Mouse (Mus musculus) forebrain, embryonic 15.5 days (tissue): ENCODE measurements around the gene Btbd18. TPM values are rescaled to one million over a fixed set of nuclear protein-coding genes. Genes with fewer than 3 reads are reported as not detected.
A peak's percentile ranks its signal among the peaks of the same experiment; 100 is the strongest.

ENCODE experiments used
- ATAC-seq: fragments of 200-750 bp; cut with Nextera tagmentation; replicated peaks from 2 replicates; pipeline ENCODE4 v1.8.0; 2017; ENCODE audit warnings: mild to moderate bottlenecking, moderate TSS enrichment, moderate library complexity
- H3K27ac ChIP-seq: fragments of 300-500 bp; sonication (generic); replicated peaks from 2 replicates; pipeline ENCODE4 v1.5.1; 2015; ENCODE audit warnings: mild to moderate bottlenecking, inconsistent platforms
- H3K27me3 ChIP-seq: fragments of 300-500 bp; sonication (generic); 2 replicates; pipeline ENCODE4 v1.6.1; 2015; ENCODE audit warnings: inconsistent platforms
- H3K36me3 ChIP-seq: fragments of 300-500 bp; sonication (generic); 2 replicates; pipeline ENCODE4 v1.6.1; 2015; ENCODE audit warnings: mild to moderate bottlenecking, inconsistent platforms
- H3K4me1 ChIP-seq: fragments of 300-500 bp; sonication (generic); 2 replicates; pipeline ENCODE4 v1.6.1; 2015; ENCODE audit warnings: inconsistent platforms
- H3K4me2 ChIP-seq: fragments of 300-500 bp; sonication (generic); replicated peaks from 2 replicates; pipeline ENCODE4 v1.6.1; 2015; ENCODE audit warnings: mild to moderate bottlenecking, inconsistent platforms
- H3K4me3 ChIP-seq: fragments of 300-500 bp; sonication (generic); 2 replicates; pipeline ENCODE4 v1.5.1; 2015; ENCODE audit warnings: mild to moderate bottlenecking, inconsistent platforms
- H3K9ac ChIP-seq: fragments of 300-500 bp; sonication (generic); replicated peaks from 2 replicates; pipeline ENCODE4 v1.6.1; 2015; ENCODE audit warnings: mild to moderate bottlenecking, inconsistent platforms
- H3K9me3 ChIP-seq: fragments of 300-500 bp; sonication (generic); 2 replicates; pipeline ENCODE4 v1.6.1; 2016; ENCODE audit warnings: inconsistent platforms
- WGBS: fragments of 180-500 bp; shearing (Covaris S2); methylation state at CpG from one replicate; pipeline ENCODE4 v1.1.7; 2015; ENCODE audit warnings: mixed read lengths; 5-methylcytosine and 5-hydroxymethylcytosine counted together
- polyA plus RNA-seq: library from polyadenylated mRNA; unstranded; fragments of >200 nt; fragmentation: Nextera tagmentation; extraction: Ambion mirVana; gene quantifications from 2 replicates; pipeline ENCODE4 v1.2.1, GENCODE M21; 2015

The Btbd18 gene
- polyA plus RNA-seq: 0.36 and 0.41 TPM in 2 replicates

- Histone ChIP-seq H3K27ac (no peak within 1 kb of the TSS), H3K4me2 (no peak within 1 kb of the TSS), H3K4me3 (no peak within 1 kb of the TSS), H3K36me3 (no peaks in the 10 kb centered on the region), H3K9ac (no peak within 1 kb of the TSS), H3K27me3 (no peaks in the 10 kb centered on the region), H3K9me3 (no peaks in the 10 kb centered on the region), H3K4me1 (no peaks in the 10 kb centered on the region)
- no peak for ATAC-seq
- WGBS: 93% methylated on average over 32 of the region's 32 CpGs
These were observed at the start of gene Btbd18 for GRCm38 (mm10) chr2:84658806-84659205. Gene Btbd18 (plus strand): TSS chr2:84659079.

GRCm38 (mm10) chr2:84612764-84613163, 46.1 kb upstream of the Btbd18 start:
- Histone ChIP-seq H3K27me3 (no peaks in the 10 kb centered on the region), H3K9me3 (no peaks in the 10 kb centered on the region), H3K27ac (no peak overlapping the region), H3K36me3 (peaks cover 91% of the 10 kb centered on the region), H3K9ac (no peak overlapping the region), H3K4me3 (no peak overlapping the region), H3K4me2 (no peak overlapping the region), H3K4me1 (no peaks in the 10 kb centered on the region)
- 96% methylated on average over 6 of the region's 6 CpGs for WGBS
- no peak for ATAC-seq

- ATAC-seq: peak; percentile 77
- 69% methylated on average over 3 of the region's 3 CpGs for WGBS
- peaks cover 60% of the 10 kb centered on the region for H3K36me3 ChIP-seq
These were observed 41.0 kb upstream of the Btbd18 start for GRCm38 (mm10) chr2:84617637-84618515.

GRCm38 (mm10) chr2:84618914-84619313, 40.0 kb upstream of the Btbd18 start:
- WGBS: 82% methylated on average over 2 of the region's 2 CpGs
- no peaks in the 10 kb centered on the region for H3K27me3 ChIP-seq
- ATAC-seq: no peak

More at GRCm38 (mm10) chr2:84617637-84618515, 41.0 kb upstream of the Btbd18 start:
- H3K4me2 ChIP-seq: no peak overlapping the region
- H3K9ac ChIP-seq: no peak overlapping the region
- H3K4me3 ChIP-seq: no peak overlapping the region
- no peaks in the 10 kb centered on the region for H3K4me1 ChIP-seq
- H3K27ac ChIP-seq: no peak overlapping the region
- H3K9me3 ChIP-seq: no peaks in the 10 kb centered on the region
- no peaks in the 10 kb centered on the region for H3K27me3 ChIP-seq

GRCm38 (mm10) chr2:84619646-84620340, 39.1 kb upstream of the Btbd18 start:
- no peak overlapping the region for H3K4me3 ChIP-seq
- H3K4me2 ChIP-seq: no peak overlapping the region
- H3K9ac ChIP-seq: no peak overlapping the region
- WGBS: 96% methylated on average over 21 of the region's 21 CpGs
- H3K27me3 ChIP-seq: no peaks in the 10 kb centered on the region
- ATAC-seq: no peak
- no peak overlapping the region for H3K27ac ChIP-seq
- H3K9me3 ChIP-seq: no peaks in the 10 kb centered on the region
- H3K36me3 ChIP-seq: peaks cover 45% of the 10 kb centered on the region
- no peaks in the 10 kb centered on the region for H3K4me1 ChIP-seq

More at GRCm38 (mm10) chr2:84618914-84619313, 40.0 kb upstream of the Btbd18 start:
- peaks cover 54% of the 10 kb centered on the region for H3K36me3 ChIP-seq
- no peak overlapping the region for H3K4me2 ChIP-seq
- H3K9ac ChIP-seq: no peak overlapping the region
- no peaks in the 10 kb centered on the region for H3K4me1 ChIP-seq
- no peaks in the 10 kb centered on the region for H3K9me3 ChIP-seq
- H3K4me3 ChIP-seq: no peak overlapping the region
- H3K27ac ChIP-seq: no peak overlapping the region

GRCm38 (mm10) chr2:84622668-84623067, 36.2 kb upstream of the Btbd18 start:
- H3K27me3 ChIP-seq: no peaks in the 10 kb centered on the region
- H3K4me3 ChIP-seq: no peak overlapping the region
- no peaks in the 10 kb centered on the region for H3K9me3 ChIP-seq
- H3K4me2 ChIP-seq: no peak overlapping the region
- WGBS: 87% methylated on average over 2 of the region's 2 CpGs
- H3K36me3 ChIP-seq: peaks cover 23% of the 10 kb centered on the region
- H3K4me1 ChIP-seq: no peaks in the 10 kb centered on the region
- ATAC-seq: no peak
- H3K27ac ChIP-seq: no peak overlapping the region
- no peak overlapping the region for H3K9ac ChIP-seq

GRCm38 (mm10) chr2:84623428-84624119, 35.3 kb upstream of the Btbd18 start:
- H3K4me1 ChIP-seq: no peaks in the 10 kb centered on the region
- ATAC-seq: no peak
- WGBS: 94% methylated on average over 3 of the region's 3 CpGs
- no peaks in the 10 kb centered on the region for H3K9me3 ChIP-seq
- H3K36me3 ChIP-seq: peaks cover 23% of the 10 kb centered on the region
- H3K4me3 ChIP-seq: no peak overlapping the region
- H3K4me2 ChIP-seq: no peak overlapping the region
- H3K27me3 ChIP-seq: no peaks in the 10 kb centered on the region
- no peak overlapping the region for H3K27ac ChIP-seq
- no peak overlapping the region for H3K9ac ChIP-seq

GRCm38 (mm10) chr2:84624201-84624600, 34.7 kb upstream of the Btbd18 start:
- Histone ChIP-seq H3K9me3 (no peaks in the 10 kb centered on the region), H3K4me1 (no peaks in the 10 kb centered on the region), H3K36me3 (peaks cover 23% of the 10 kb centered on the region), H3K27me3 (no peaks in the 10 kb centered on the region), H3K4me3 (no peak overlapping the region), H3K9ac (no peak overlapping the region), H3K27ac (no peak overlapping the region), H3K4me2 (no peak overlapping the region)
- no peak for ATAC-seq
- 96% methylated on average over 17 of the region's 17 CpGs for whole genome bisulfite sequencing

- Histone ChIP-seq H3K27ac (no peak overlapping the region), H3K4me1 (no peaks in the 10 kb centered on the region), H3K9me3 (no peaks in the 10 kb centered on the region), H3K9ac (no peak overlapping the region), H3K27me3 (no peaks in the 10 kb centered on the region), H3K4me3 (no peak overlapping the region), H3K36me3 (peaks cover 6% of the 10 kb centered on the region; the same call in 1 of the 2 replicates), H3K4me2 (no peak overlapping the region)
- ATAC-seq: no peak
- WGBS: 75% methylated on average over 7 of the region's 7 CpGs
These were observed 32.4 kb upstream of the Btbd18 start for GRCm38 (mm10) chr2:84626366-84626975.

- no peaks in the 10 kb centered on the region for H3K4me1 ChIP-seq
- no peak overlapping the region for H3K9ac ChIP-seq
- H3K9me3 ChIP-seq: no peaks in the 10 kb centered on the region
- no peak overlapping the region for H3K4me2 ChIP-seq
- H3K4me3 ChIP-seq: no peak overlapping the region
- no peaks in the 10 kb centered on the region for H3K27me3 ChIP-seq
- no peak overlapping the region for H3K27ac ChIP-seq
- 65% methylated on average over 3 of the region's 3 CpGs for WGBS
- peaks cover 6% of the 10 kb centered on the region; the same call in 1 of the 2 replicates for H3K36me3 ChIP-seq
- ATAC-seq: no peak
These were observed 31.8 kb upstream of the Btbd18 start for GRCm38 (mm10) chr2:84627036-84627435.

- H3K4me3 ChIP-seq: no peak overlapping the region
- WGBS: 96% methylated on average over 1 of the region's 1 CpGs
- no peak for ATAC-seq
These were observed 26.9 kb upstream of the Btbd18 start for GRCm38 (mm10) chr2:84632001-84632400.

More at GRCm38 (mm10) chr2:84632001-84632400, 26.9 kb upstream of the Btbd18 start:
- Histone ChIP-seq H3K9ac (no peak overlapping the region), H3K27me3 (no peaks in the 10 kb centered on the region), H3K4me1 (peaks cover 31% of the 10 kb centered on the region), H3K36me3 (peaks cover 3% of the 10 kb centered on the region; the same call in 1 of the 2 replicates), H3K4me2 (no peak overlapping the region), H3K9me3 (no peaks in the 10 kb centered on the region), H3K27ac (no peak overlapping the region)
